Mouse (Mus musculus) adrenal gland, adult 2 months (tissue): Measurements from ENCODE around the gene Cd300c. TPM values are rescaled to one million over a fixed set of nuclear protein-coding genes. Genes with fewer than 3 reads are reported as not detected.

ENCODE experiments used
- polyA plus RNA-seq: library from polyadenylated mRNA; depleted of rRNA; stranded (reverse); fragments of >200 nt; gene quantifications from 2 replicates; pipeline ENCODE4 v1.2.3, GENCODE M21; 2012; rRNA removed
- total RNA-seq, 2 experiments: library from RNA; stranded (reverse); gene quantifications; 2 replicates each; pipeline ENCODE4 v1.2.3; 2021

Cd300c gene
- total and polyA plus RNA-seq, 3 experiments, result not detected

Other genes with a start within 250 kb of the Cd300c start
- gene Dnaic2, start 241.7 kb downstream of the Cd300c start, total RNA-seq, result under 1 TPM; 0.17 to 0.58 TPM
- gene Dnaic2, start 241.7 kb downstream of the Cd300c start, polyA plus RNA-seq, result 0.49 and 0.85 TPM in 2 replicates
- gene Kif19a, start 203.8 kb downstream of the Cd300c start, total RNA-seq, result under 1 TPM; 0.48 to 0.66 TPM
- 0.48 and 1.3 TPM in 2 replicates for gene Kif19a, start 203.8 kb downstream of the Cd300c start, polyA plus RNA-seq
- not detected for gene Btbd17, start 173.2 kb downstream of the Cd300c start, total RNA-seq
- gene Btbd17, start 173.2 kb downstream of the Cd300c start, polyA plus RNA-seq, result 0.24 and 0.32 TPM in 2 replicates
- not detected for gene Gpr142, start 170.2 kb downstream of the Cd300c start, total RNA-seq
- gene Gpr142, start 170.2 kb downstream of the Cd300c start, polyA plus RNA-seq, result not detected in 2 replicates
- 1 to 10 TPM; 4.0 to 7.1 TPM for gene Gprc5c, start 118.0 kb downstream of the Cd300c start, total RNA-seq
- 5.2 and 7.6 TPM in 2 replicates for gene Gprc5c, start 118.0 kb downstream of the Cd300c start, polyA plus RNA-seq
- gene Cd300a, start 79.1 kb downstream of the Cd300c start, total RNA-seq, result 1 to 10 TPM; 1.5 TPM
- 0.80 and 0.81 TPM in 2 replicates for gene Cd300a, start 79.1 kb downstream of the Cd300c start, polyA plus RNA-seq
- 1 to 10 TPM in 1 of 2 experiments, under 1 TPM in 1; 0.86 to 1.1 TPM for gene Cd300lb, start 34.8 kb downstream of the Cd300c start, total RNA-seq
- 0.42 and 0.46 TPM in 2 replicates for gene Cd300lb, start 34.8 kb downstream of the Cd300c start, polyA plus RNA-seq
- gene Cd300ld, start 20.8 kb upstream of the Cd300c start, total RNA-seq, result 1 to 10 TPM in 1 of 2 experiments, under 1 TPM in 1; 0.89 to 2.7 TPM
- 0.45 and 0.64 TPM in 2 replicates for gene Cd300ld, start 20.8 kb upstream of the Cd300c start, polyA plus RNA-seq
- 1 to 10 TPM; 3.5 to 5.5 TPM for gene Cd300c2, start 32.7 kb upstream of the Cd300c start, total RNA-seq
- 3.7 and 3.8 TPM in 2 replicates for gene Cd300c2, start 32.7 kb upstream of the Cd300c start, polyA plus RNA-seq
- not detected for gene Cd300ld2, start 47.0 kb upstream of the Cd300c start, total RNA-seq
- 0.56 TPM in 1 of 2 replicates, not detected in the other for gene Cd300ld2, start 47.0 kb upstream of the Cd300c start, polyA plus RNA-seq
- gene Cd300ld4, start 57.9 kb upstream of the Cd300c start, total RNA-seq, result not detected
- gene Cd300ld4, start 57.9 kb upstream of the Cd300c start, polyA plus RNA-seq, result 0.21 TPM in 1 of 2 replicates, not detected in the other
- 1 to 10 TPM; 5.0 to 8.0 TPM for gene Cd300ld5, start 68.6 kb upstream of the Cd300c start, total RNA-seq
- 0.49 and 0.68 TPM in 2 replicates for gene Cd300ld5, start 68.6 kb upstream of the Cd300c start, polyA plus RNA-seq
- gene Cd300ld3, start 79.3 kb upstream of the Cd300c start, total RNA-seq, result 10 to 100 TPM in 1 of 2 experiments, 1 to 10 TPM in 1; 4.0 to 10.5 TPM
- 10.6 and 11.2 TPM in 2 replicates for gene Cd300ld3, start 79.3 kb upstream of the Cd300c start, polyA plus RNA-seq
- gene Cd300e, start 93.0 kb upstream of the Cd300c start, total RNA-seq, result under 1 TPM; 0.78 to 0.86 TPM
- 0.04 TPM in 1 of 2 replicates, not detected in the other for gene Cd300e, start 93.0 kb upstream of the Cd300c start, polyA plus RNA-seq
- under 1 TPM; 0.55 to 0.58 TPM for gene Rab37, start 122.3 kb upstream of the Cd300c start, total RNA-seq
- gene Rab37, start 122.3 kb upstream of the Cd300c start, polyA plus RNA-seq, result 0.15 and 0.36 TPM in 2 replicates
- gene Cd300lf, start 164.8 kb upstream of the Cd300c start, total RNA-seq, result under 1 TPM; 0.55 to 0.90 TPM
- gene Cd300lf, start 164.8 kb upstream of the Cd300c start, polyA plus RNA-seq, result 1.00 and 1.3 TPM in 2 replicates
- 10 to 100 TPM; 15.6 to 26.2 TPM for gene Slc9a3r1, start 194.2 kb upstream of the Cd300c start, total RNA-seq
- 14.8 and 15.0 TPM in 2 replicates for gene Slc9a3r1, start 194.2 kb upstream of the Cd300c start, polyA plus RNA-seq
- 10 to 100 TPM; 23.7 to 27.9 TPM for gene Tmem104, start 218.3 kb upstream of the Cd300c start, total RNA-seq
- gene Tmem104, start 218.3 kb upstream of the Cd300c start, polyA plus RNA-seq, result 26.5 and 34.7 TPM in 2 replicates
- 10 to 100 TPM; 20.0 to 29.2 TPM for gene Nat9, start 218.7 kb upstream of the Cd300c start, total RNA-seq
- 12.0 and 16.2 TPM in 2 replicates for gene Nat9, start 218.7 kb upstream of the Cd300c start, polyA plus RNA-seq